Comparison of ENCODE assay signal across 16 mouse cellular contexts in genomic region chr13:32963990-32964753, GRCm38 (mm10). TPM values are rescaled to one million over a fixed set of nuclear protein-coding genes. Genes with fewer than 3 reads are reported as not detected.
DNase-seq lines count a peak whose midpoint lies in the region; ATAC-seq and TF ChIP-seq lines count a peak whose summit lies in the region.
"Had no signal": no experiment of that assay in that cellular context is flagged by ENCODE, and none has a peak within 500 bp of the region (broad histone marks: within the 10 kb centered on the region; RNA-seq: fewer than 3 reads in every experiment).

No protein-coding gene starts in this region.

- H3K4me3 ChIP-seq in gastrocnemius, adult 2 months, result no peak overlapping the region
- H3K4me3 ChIP-seq in hindbrain, embryonic 11.5 days (ENCODE audit: low read depth, low read length), result no peak overlapping the region
- no peak overlapping the region for H3K4me3 ChIP-seq in hindbrain, embryonic 16.5 days (ENCODE audit: low read length)
- H3K4me3 ChIP-seq in liver, embryonic 13.5 days (replicated peaks), result no peak overlapping the region

- peak overlapping the region; percentile 81; the same call in 1 of the 2 replicates for H3K27ac ChIP-seq in gastrocnemius, adult 2 months
- no peak overlapping the region for H3K27ac ChIP-seq in hindbrain, embryonic 11.5 days (ENCODE audit: low read depth, low read length)
- H3K27ac ChIP-seq in hindbrain, embryonic 16.5 days (ENCODE audit: low read depth, low read length), result no peak overlapping the region
- no peak overlapping the region for H3K27ac ChIP-seq in liver, embryonic 13.5 days
- H3K27ac ChIP-seq: embryonic facial prominence, embryonic 12.5 days; hindbrain, embryonic 10.5 days; limb, embryonic 10.5 days; neural tube, embryonic 15.5 days had no signal

- no peaks in the 10 kb centered on the region for H3K36me3 ChIP-seq in hindbrain, embryonic 11.5 days (ENCODE audit: control insufficient read depth, insufficient read depth, low read length)
- no peaks in the 10 kb centered on the region for H3K36me3 ChIP-seq in hindbrain, embryonic 16.5 days (ENCODE audit: control insufficient read depth, insufficient read depth, low read length)
- no peaks in the 10 kb centered on the region for H3K36me3 ChIP-seq in liver, embryonic 13.5 days
- H3K36me3 ChIP-seq: embryonic facial prominence, embryonic 12.5 days; hindbrain, embryonic 10.5 days; limb, embryonic 10.5 days; neural tube, embryonic 15.5 days had no signal

- H3K27me3 ChIP-seq in hindbrain, embryonic 11.5 days (ENCODE audit: control insufficient read depth, insufficient read depth, low read length), result no peaks in the 10 kb centered on the region
- H3K27me3 ChIP-seq in hindbrain, embryonic 16.5 days (replicated peaks; ENCODE audit: control insufficient read depth, insufficient read depth, low read length), result no peaks in the 10 kb centered on the region
- no peaks in the 10 kb centered on the region for H3K27me3 ChIP-seq in liver, embryonic 13.5 days
- H3K27me3 ChIP-seq: embryonic facial prominence, embryonic 12.5 days; megakaryocyte, embryonic 14.5 days; neural tube, embryonic 15.5 days had no signal

- TF ChIP-seq CTCF in gastrocnemius, adult 2 months (IDR thresholded peaks at IDR 0.05), result no peak

- whole genome bisulfite sequencing in hindbrain, embryonic 11.5 days, result 88% methylated on average over 9 of the region's 9 CpGs
- WGBS in hindbrain, embryonic 16.5 days, result 88% methylated on average over 9 of the region's 9 CpGs
- WGBS in liver, embryonic 13.5 days (ENCODE audit: insufficient replicate concordance), result 68% methylated on average over 9 of the region's 9 CpGs

- no peak for ATAC-seq in hindbrain, embryonic 11.5 days (ENCODE audit: low FRiP score)
- ATAC-seq in hindbrain, embryonic 16.5 days, result no peak
- ATAC-seq in liver, embryonic 13.5 days (ENCODE audit: low read depth), result no peak
- ATAC-seq: liver, postnatal 0 days had no signal

- H3K9me3 ChIP-seq in hindbrain, embryonic 11.5 days (ENCODE audit: control insufficient read depth, low read length), result no peaks in the 10 kb centered on the region
- no peaks in the 10 kb centered on the region for H3K9me3 ChIP-seq in hindbrain, embryonic 16.5 days (ENCODE audit: control insufficient read depth, low read length)
- no peaks in the 10 kb centered on the region for H3K9me3 ChIP-seq in liver, embryonic 13.5 days (replicated peaks)
- H3K9me3 ChIP-seq: embryonic facial prominence, embryonic 12.5 days; hindbrain, embryonic 10.5 days; limb, embryonic 10.5 days; megakaryocyte, embryonic 14.5 days; neural tube, embryonic 15.5 days had no signal

- H3K9ac ChIP-seq in hindbrain, embryonic 11.5 days (ENCODE audit: low read depth, low read length), result no peak overlapping the region
- no peak overlapping the region for H3K9ac ChIP-seq in hindbrain, embryonic 16.5 days (ENCODE audit: low read depth, low read length)
- H3K9ac ChIP-seq in liver, embryonic 13.5 days, result 0 out of 2 replicates have a peak overlapping the region, but pooled peaks have one; percentile 60
- H3K9ac ChIP-seq: embryonic facial prominence, embryonic 12.5 days; neural tube, embryonic 15.5 days had no signal

- intact Hi-C loops in gastrocnemius, adult 2 months (cut with DNase I), result loop anchor here (5.0 kb wide), 1 partner anchor 42 kb away; no protein-coding TSS in a partner anchor

- no peak for DNase-seq in gastrocnemius, adult 2 months
- no peak for DNase-seq in gastrocnemius, postnatal 25 days
- DNase-seq in hindbrain, embryonic 11.5 days (ENCODE audit: low spot score), result peak; percentile 1
- DNase-seq in liver, embryonic 13.5 days, result no peak
- DNase-seq in liver (no peak), NIH3T3 (ENCODE audit: low read depth) (peak; percentile 53)
- DNase-seq in left cerebral cortex, adult 8-10 months (ENCODE audit: low spot score in 2 of 2), result no peak
- DNase-seq: cerebellum, postnatal 36 days; layer of hippocampus, postnatal 36 days had no signal

- no peak overlapping the region for H3K4me2 ChIP-seq in hindbrain, embryonic 11.5 days (replicated peaks; ENCODE audit: low read depth, low read length)
- no peak overlapping the region for H3K4me2 ChIP-seq in hindbrain, embryonic 16.5 days (ENCODE audit: low read length)
- no peak overlapping the region; the same call in 1 of the 2 replicates for H3K4me2 ChIP-seq in liver, embryonic 13.5 days

- H3K4me1 ChIP-seq in hindbrain, embryonic 11.5 days (replicated peaks; ENCODE audit: control insufficient read depth, insufficient read depth, low read length), result no peaks in the 10 kb centered on the region
- no peaks in the 10 kb centered on the region for H3K4me1 ChIP-seq in hindbrain, embryonic 16.5 days (ENCODE audit: control insufficient read depth, insufficient read depth, low read depth, low read length)
- H3K4me1 ChIP-seq in liver, embryonic 13.5 days (replicated peaks), result peaks cover 63% of the 10 kb centered on the region
- H3K4me1 ChIP-seq: neural tube, embryonic 15.5 days had no signal

RNA-seq across cellular contexts. Expression of gene Serpinb6b, which starts 0.8 kb away (rescaled TPM):
- 1 to 10 TPM; 1.4 to 1.6 TPM for total RNA-seq in gastrocnemius, adult 2 months (2021)
- total RNA-seq in gastrocnemius, postnatal 25 days (2021), result 1 to 10 TPM; 2.4 to 5.1 TPM
- polyA plus RNA-seq in hindbrain, embryonic 11.5 days (2014; fragmentation: Nextera tagmentation; extraction: Ambion mirVana), result 0.75 and 0.76 TPM in 2 replicates
- polyA plus RNA-seq in hindbrain, embryonic 16.5 days (2015; fragmentation: Nextera tagmentation; extraction: Ambion mirVana), result 1.7 and 2.5 TPM in 2 replicates
- polyA plus RNA-seq in liver, embryonic 13.5 days (2015; fragmentation: Nextera tagmentation; extraction: Ambion mirVana), result 5.5 and 5.8 TPM in 2 replicates
- total RNA-seq in left cerebral cortex, adult 8-10 months (2022), result 1 to 10 TPM; 1.2 to 1.6 (median 1.3) TPM

RNA-seq across cellular contexts. Expression of gene Serpinb9, which starts 38.9 kb away (rescaled TPM):
- total RNA-seq in gastrocnemius, adult 2 months (2021), result 1 to 10 TPM; 1.5 to 2.3 TPM
- total RNA-seq in gastrocnemius, postnatal 25 days (2021), result 1 to 10 TPM; 2.2 TPM
- polyA plus RNA-seq in hindbrain, embryonic 11.5 days (2014; fragmentation: Nextera tagmentation; extraction: Ambion mirVana), result 1.1 and 2.2 TPM in 2 replicates
- 2.4 and 3.1 TPM in 2 replicates for polyA plus RNA-seq in hindbrain, embryonic 16.5 days (2015; fragmentation: Nextera tagmentation; extraction: Ambion mirVana)
- 2.1 and 2.2 TPM in 2 replicates for polyA plus RNA-seq in liver, embryonic 13.5 days (2015; fragmentation: Nextera tagmentation; extraction: Ambion mirVana)
- 1 to 10 TPM; 4.7 to 6.2 (median 5.7) TPM for total RNA-seq in left cerebral cortex, adult 8-10 months (2022)

Comparison
In these comparisons a context has a peak if more than half of its experiments do, and no peak if none do; other contexts are left out.
1. DNase-seq: peak in hindbrain, embryonic 11.5 days (single experiment) and NIH3T3 (single experiment); none in gastrocnemius, adult 2 months (single experiment), gastrocnemius, postnatal 25 days (single experiment), liver, embryonic 13.5 days (single experiment), liver (single experiment) and left cerebral cortex, adult 8-10 months (0 of 2).